Mouse (Mus musculus) B cell, adult (primary cell): ENCODE results near the gene Gpr183. TPM values are rescaled to one million over a fixed set of nuclear protein-coding genes. Genes with fewer than 3 reads are reported as not detected.

ENCODE experiments used
- total RNA-seq: library from RNA; stranded (reverse); gene quantifications from 4 replicates; pipeline ENCODE4 v1.2.4, GENCODE M21; 2023; ENCODE audit not compliant: inconsistent age

Gpr183 gene
- 255 to 286 TPM (median 258 TPM) in 4 replicates for total RNA-seq

GRCm38 (mm10) chr14:121964990-121965389, at the start of gene Gpr183:
TSS of gene Gpr183 (minus strand) at chr14:121965195.

DNA sequence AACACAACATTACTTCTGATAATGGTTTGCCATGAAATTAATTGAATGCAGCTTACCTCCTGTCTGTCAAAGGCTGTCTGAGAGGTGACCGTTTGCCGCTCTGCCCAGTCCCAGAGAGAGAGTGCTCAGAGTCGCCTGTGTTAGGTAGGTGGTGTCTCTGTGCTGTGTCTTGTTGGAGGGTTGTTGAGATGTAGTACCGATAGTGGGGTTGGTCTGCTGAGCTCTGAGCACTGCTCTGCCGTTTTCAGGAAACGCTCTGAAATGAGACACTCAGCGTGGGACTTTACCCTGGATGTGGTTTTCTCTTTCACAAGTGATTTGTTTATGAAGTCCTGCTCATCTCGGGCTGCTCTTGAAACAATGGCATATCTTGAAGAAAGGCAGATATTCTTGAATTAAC, 49.4 kb downstream of the Gpr183 start, which contains the start of gene Gpr18:
TSS of gene Gpr18 (minus strand) at position 161 of the 400 bp plus-strand sequence.

Other genes starting within 250 kb of the Gpr183 start
- 20.8 to 21.4 TPM (median 21.2 TPM) in 4 replicates for gene Dock9, start 167.4 kb downstream of the Gpr183 start, total RNA-seq
- gene Ubac2, start 86.6 kb downstream of the Gpr183 start, total RNA-seq, result 49.2 to 55.7 TPM (median 51.8 TPM) in 4 replicates
- 121 to 134 TPM (median 129 TPM) in 4 replicates for gene Gpr18, start 49.4 kb downstream of the Gpr183 start, total RNA-seq
- 1.2 to 1.6 TPM (median 1.4 TPM) in 3 of 4 replicates, not detected in the other for gene Timm8a2, start 69.5 kb upstream of the Gpr183 start, total RNA-seq
- 71.0 to 102 TPM (median 80.8 TPM) in 4 replicates for gene Tm9sf2, start 141.8 kb upstream of the Gpr183 start, total RNA-seq
- gene Clybl, start 216.5 kb upstream of the Gpr183 start, total RNA-seq, result 4.3 to 6.3 TPM (median 5.3 TPM) in 4 replicates